Mouse (Mus musculus) lung, postnatal 0 days (tissue): Measurements from ENCODE around the gene Shoc2. TPM values are rescaled to one million over a fixed set of nuclear protein-coding genes. Genes with fewer than 3 reads are reported as not detected.

Experiments
- ATAC-seq: fragments of 200-750 bp; cut with Nextera tagmentation; 2 replicates; pipeline ENCODE4 v1.8.0; 2017; ENCODE audit warnings: moderate library complexity
- DNase-seq: peaks from one replicate; pipeline ENCODE4 v3.0.0-alpha.2; 2016; ENCODE audit warnings: low spot score
- H3K27ac ChIP-seq: fragments of 300-500 bp; sonication (generic); 2 replicates; pipeline ENCODE4 v1.5.1; 2014; ENCODE audit warnings: antibody characterized with exemption, mild to moderate bottlenecking, low read length, mixed read lengths
- H3K27me3 ChIP-seq: fragments of 300-500 bp; sonication (generic); replicated peaks from 2 replicates; pipeline ENCODE4 v1.6.1; 2014; ENCODE audit warnings: low read length, mixed read lengths; ENCODE audit not compliant: insufficient read depth
- H3K36me3 ChIP-seq: fragments of 300-500 bp; sonication (generic); 2 replicates; pipeline ENCODE4 v1.6.1; 2014; ENCODE audit warnings: low read length, mixed read lengths; ENCODE audit not compliant: insufficient read depth
- H3K4me1 ChIP-seq: fragments of 300-500 bp; sonication (generic); 2 replicates; pipeline ENCODE4 v1.6.1; 2014; ENCODE audit warnings: antibody characterized with exemption, low read depth, low read length, mixed read lengths; ENCODE audit not compliant: insufficient read depth
- H3K4me2 ChIP-seq: fragments of 300-500 bp; sonication (generic); replicated peaks from 2 replicates; pipeline ENCODE4 v1.6.1; 2014; ENCODE audit warnings: low read depth, mild to moderate bottlenecking, low read length, moderate library complexity, mixed read lengths
- H3K4me3 ChIP-seq: fragments of 300-500 bp; sonication (generic); 2 replicates; pipeline ENCODE4 v1.5.1; 2014; ENCODE audit warnings: low read depth, low read length
- H3K9ac ChIP-seq: fragments of 300-500 bp; sonication (generic); replicated peaks from 2 replicates; pipeline ENCODE4 v1.6.1; 2014; ENCODE audit warnings: low read depth, mild to moderate bottlenecking
- H3K9me3 ChIP-seq: fragments of 300-500 bp; sonication (generic); 2 replicates; pipeline ENCODE4 v1.6.1; 2016; ENCODE audit warnings: low read length, mixed read lengths
- CTCF ChIP-seq: IDR thresholded peaks from 2 replicates; pipeline ENCODE4 v1.5.1; 2016; ENCODE audit warnings: antibody characterized with exemption, mild to moderate bottlenecking
- EP300 ChIP-seq: IDR thresholded peaks from 2 replicates; pipeline ENCODE4 v1.6.1; 2016; ENCODE audit warnings: antibody characterized with exemption, mild to moderate bottlenecking, control low read depth
- WGBS: fragments of 180-500 bp; shearing (Covaris S2); extraction: QIAGEN DNeasy Blood & Tissue Kit; methylation state at CpG from one replicate; pipeline ENCODE4 v1.1.7; 2014; 5-methylcytosine and 5-hydroxymethylcytosine counted together
- polyA plus RNA-seq: library from polyadenylated mRNA; unstranded; fragments of >200 nt; fragmentation: Nextera tagmentation; extraction: Ambion mirVana; gene quantifications from 2 replicates; pipeline ENCODE4 v1.2.1, GENCODE M21; 2015

Shoc2 gene
- polyA plus RNA-seq, 1 experiment from 2014 or later, result 26.7 TPM

GRCm38 (mm10) chr19:54041029-54041367, 96.9 kb downstream of the Shoc2 start:
- H3K36me3 ChIP-seq, result 0 out of 2 replicates have a peak, but pooled peaks cover 3% of the 10 kb centered on the region
- 21% methylated on average over 5 of the region's 5 CpGs for WGBS
- DNase-seq, result peak; percentile 69
- peaks cover 17% of the 10 kb centered on the region for H3K27me3 ChIP-seq
- H3K9me3 ChIP-seq, result no peaks in the 10 kb centered on the region
- H3K4me3 ChIP-seq, result no peak overlapping the region
- peak overlapping the region; percentile 55 for H3K27ac ChIP-seq
- no peak overlapping the region for H3K9ac ChIP-seq
- H3K4me2 ChIP-seq, result no peak overlapping the region
- peak; percentile 23; the same call in 1 of the 2 replicates for ATAC-seq
- peaks cover 14% of the 10 kb centered on the region for H3K4me1 ChIP-seq
- no peak for TF ChIP-seq CTCF
- no peak for TF ChIP-seq EP300

DNA sequence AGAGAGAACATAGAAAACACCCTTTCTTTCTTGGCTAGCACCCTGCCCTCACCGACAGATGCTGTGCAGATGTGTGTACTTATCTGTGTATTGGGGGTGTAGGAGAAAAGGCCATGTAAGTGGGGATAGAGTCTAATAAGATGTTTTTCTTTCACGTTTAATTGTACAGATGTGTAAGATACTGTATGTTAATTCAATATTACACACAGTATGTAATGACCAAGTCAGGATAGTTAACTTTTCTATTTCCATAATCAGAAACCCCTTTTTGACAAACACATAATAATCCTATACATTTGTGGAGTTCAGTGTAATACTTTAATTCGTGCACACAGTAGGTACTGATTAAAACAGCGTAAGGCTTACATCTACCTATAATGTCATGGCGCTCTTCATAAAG, 99.7 kb downstream of the Shoc2 start, which contains the start of gene Adra2a:
Gene Adra2a, plus strand, starts transcription at position 301 of the 400 bp plus-strand sequence.
- Histone ChIP-seq H3K4me1 (peaks cover 23% of the 10 kb centered on the region), H3K4me2 (peak within 1 kb of the TSS; percentile 92), H3K9me3 (no peaks in the 10 kb centered on the region), H3K36me3 (no peaks in the 10 kb centered on the region), H3K27me3 (peaks cover 46% of the 10 kb centered on the region), H3K4me3 (peak within 1 kb of the TSS; percentile 47), H3K9ac (0 out of 2 replicates have a peak within 1 kb of the TSS, but pooled peaks have one; percentile 32), H3K27ac (no peak within 1 kb of the TSS)
- ATAC-seq (no peak), DNase-seq (no peak)
- 71% methylated on average over 5 of the region's 5 CpGs for WGBS
- TF ChIP-seq CTCF, result no peak
- no peak for TF ChIP-seq EP300

DNA sequence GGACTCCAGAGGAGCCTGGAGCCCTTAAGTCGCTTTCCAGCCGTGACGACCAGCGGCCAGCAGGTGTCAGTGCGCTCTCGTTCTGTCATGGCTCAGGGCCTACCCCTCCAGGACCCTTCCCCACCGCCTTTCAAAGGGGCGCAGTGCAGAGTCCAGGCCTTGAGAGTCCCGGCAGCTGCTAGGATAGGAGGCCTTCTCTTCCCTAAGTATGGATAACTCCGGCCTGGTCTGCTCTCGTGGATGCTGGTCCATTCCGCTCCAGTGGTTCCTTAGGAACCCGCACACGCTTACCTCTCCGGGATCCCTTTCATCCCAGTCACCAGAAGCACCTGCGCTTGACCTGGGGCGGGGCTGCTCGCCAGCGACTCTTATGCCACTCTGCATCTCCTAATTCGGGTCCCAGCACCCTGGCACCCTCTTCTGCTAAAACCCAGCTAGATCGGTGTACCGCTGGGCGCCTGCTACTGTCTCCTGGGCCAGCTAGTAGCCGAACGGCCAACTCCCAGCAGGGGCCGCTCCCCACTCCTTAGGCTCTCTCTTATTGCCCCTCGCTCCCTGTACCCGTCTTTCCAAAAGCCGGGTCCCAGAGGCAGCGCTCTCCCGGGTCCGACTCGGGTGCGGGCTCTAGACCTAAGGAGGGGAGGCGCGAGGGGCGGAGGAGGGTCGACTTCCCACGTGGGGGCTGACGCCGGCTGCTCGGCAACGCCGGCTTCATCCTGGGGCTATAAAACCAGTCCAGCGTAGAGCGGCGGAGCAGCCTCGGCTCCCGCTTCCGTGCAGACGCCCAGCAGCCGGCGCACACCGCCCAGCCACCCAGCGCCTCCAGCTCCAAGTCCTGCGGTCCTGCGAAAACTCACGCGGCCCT, 100.6 kb downstream of the Shoc2 start:
- H3K27ac ChIP-seq, result no peak overlapping the region

GRCm38 (mm10) chr19:54045412-54045811, 101.3 kb downstream of the Shoc2 start:
- Histone ChIP-seq H3K4me3 (peak overlapping the region; percentile 47), H3K27ac (no peak overlapping the region), H3K4me2 (peak overlapping the region; percentile 92), H3K4me1 (peaks cover 23% of the 10 kb centered on the region), H3K9me3 (no peaks in the 10 kb centered on the region), H3K36me3 (no peaks in the 10 kb centered on the region), H3K9ac (0 out of 2 replicates have a peak overlapping the region, but pooled peaks have one; percentile 32), H3K27me3 (peaks cover 49% of the 10 kb centered on the region)
- WGBS, result 7% methylated on average over 24 of the region's 29 CpGs
- no peak for TF ChIP-seq EP300
- no peak for TF ChIP-seq CTCF
- ATAC-seq, result no peak
- DNase-seq, result no peak

More for the DNA sequence above, 100.6 kb downstream of the Shoc2 start:
- 0 out of 2 replicates have a peak overlapping the region, but pooled peaks have one; percentile 32 for H3K9ac ChIP-seq
- no peaks in the 10 kb centered on the region for H3K36me3 ChIP-seq
- H3K4me2 ChIP-seq, result peak overlapping the region; percentile 92
- ATAC-seq (peak; percentile 42), DNase-seq (peak; percentile 56)
- peaks cover 49% of the 10 kb centered on the region for H3K27me3 ChIP-seq
- H3K4me1 ChIP-seq, result peaks cover 23% of the 10 kb centered on the region
- 2% methylated on average over 51 of the region's 59 CpGs for WGBS
- TF ChIP-seq CTCF (peak; percentile 80), EP300 (no peak)
- H3K9me3 ChIP-seq, result no peaks in the 10 kb centered on the region
- peak overlapping the region; percentile 47 for H3K4me3 ChIP-seq

- ATAC-seq (no peak), DNase-seq (no peak)
- WGBS, result 3% methylated on average over 50 of the region's 55 CpGs
- H3K9ac ChIP-seq, result no peak overlapping the region
- peaks cover 49% of the 10 kb centered on the region for H3K27me3 ChIP-seq
- peak overlapping the region; percentile 47 for H3K4me3 ChIP-seq
- no peak overlapping the region for H3K27ac ChIP-seq
- H3K4me1 ChIP-seq, result peaks cover 23% of the 10 kb centered on the region
- peak overlapping the region; percentile 92 for H3K4me2 ChIP-seq
- H3K9me3 ChIP-seq, result no peaks in the 10 kb centered on the region
- H3K36me3 ChIP-seq, result no peaks in the 10 kb centered on the region
- TF ChIP-seq EP300, result no peak
- no peak for TF ChIP-seq CTCF
These were observed 102.0 kb downstream of the Shoc2 start for GRCm38 (mm10) chr19:54045931-54046683.

GRCm38 (mm10) chr19:54046684-54047070, 102.6 kb downstream of the Shoc2 start:
- WGBS, result 3% methylated on average over 38 of the region's 46 CpGs
- ATAC-seq (no peak), DNase-seq (no peak)
- no peaks in the 10 kb centered on the region for H3K9me3 ChIP-seq
- peaks cover 49% of the 10 kb centered on the region for H3K27me3 ChIP-seq
- no peak overlapping the region for H3K9ac ChIP-seq
- no peaks in the 10 kb centered on the region for H3K36me3 ChIP-seq
- no peak overlapping the region for H3K27ac ChIP-seq
- peaks cover 23% of the 10 kb centered on the region for H3K4me1 ChIP-seq
- no peak for TF ChIP-seq EP300
- no peak for TF ChIP-seq CTCF
- H3K4me2 ChIP-seq, result peak overlapping the region; percentile 92
- H3K4me3 ChIP-seq, result peak overlapping the region; percentile 47
